Mouse (Mus musculus): Measurements from ENCODE around the gene Inpp5d.
A peak's percentile ranks its signal among the peaks of the same experiment; 100 is the strongest.

Gene Inpp5d

GRCm38 (mm10) chr1:87623977-87624666 is 4.0 kb downstream of the Inpp5d start:
- DNase-seq (ENCODE audit: low spot score in 2 of 2): no peak

- DNase-seq (ENCODE audit: low spot score in 2 of 2): no peak
Observed at GRCm38 (mm10) chr1:87624826-87625225, 4.7 kb downstream of the Inpp5d start.

DNA sequence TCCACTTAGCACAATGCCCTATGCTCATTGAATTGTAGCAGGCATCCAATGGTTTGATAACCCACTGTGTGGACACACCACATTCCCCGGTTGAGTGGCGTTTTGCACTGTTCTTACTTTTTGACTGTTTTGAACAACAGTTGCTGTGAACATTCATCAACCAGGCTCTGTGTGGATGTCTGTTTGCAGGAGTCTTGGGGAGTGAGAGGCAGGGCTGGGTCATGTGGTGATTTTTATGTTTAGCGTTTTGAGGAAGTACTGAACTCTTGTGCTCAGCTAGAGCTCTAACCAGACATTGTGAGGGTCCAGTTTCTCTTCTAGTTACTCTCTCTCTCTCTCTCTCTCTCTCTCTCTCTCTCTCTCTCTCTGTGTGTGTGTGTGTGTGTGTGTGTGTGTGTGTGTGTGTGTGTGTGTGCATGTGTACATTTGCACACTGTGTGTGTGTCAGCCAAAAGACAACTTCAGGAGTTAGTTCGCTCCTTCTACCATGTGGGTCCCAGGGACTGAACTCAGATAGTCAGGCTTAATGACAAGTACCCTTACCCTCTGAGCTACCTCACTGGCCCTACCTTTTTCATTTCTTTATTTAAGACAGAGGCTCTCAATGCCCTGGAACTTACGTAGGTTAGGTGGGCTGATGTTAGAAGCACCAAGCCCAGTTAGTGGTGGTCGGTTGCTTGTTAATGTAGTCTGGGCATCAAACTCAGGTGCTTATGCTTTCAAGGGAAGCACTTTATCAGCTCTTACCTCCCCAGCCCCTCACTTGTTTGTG is 5.3 kb downstream of the Inpp5d start:
- DNase-seq (ENCODE audit: low spot score in 2 of 2): no peak

DNA sequence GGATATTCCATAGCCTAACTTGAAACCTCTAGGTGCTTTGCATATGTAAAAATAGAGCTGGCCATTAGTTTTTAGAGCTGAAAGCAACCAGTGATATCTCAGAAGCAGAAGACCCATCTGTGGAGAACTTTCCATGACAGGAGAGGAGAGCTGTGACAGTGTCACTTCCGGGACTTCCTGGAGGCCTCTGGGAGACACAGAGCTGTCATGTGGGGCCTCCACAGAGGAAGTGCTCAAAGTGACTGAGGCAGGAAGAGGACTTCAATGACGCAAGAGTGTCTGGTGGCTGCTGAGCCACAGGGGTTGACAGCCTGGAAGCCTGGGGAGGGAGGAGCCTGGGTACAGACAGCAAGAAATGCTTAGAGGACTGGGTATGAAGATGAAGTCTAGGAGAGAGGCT is 6.2 kb downstream of the Inpp5d start:
- peak; percentile 71 to 78 for DNase-seq (ENCODE audit: low spot score in 2 of 2)

- no peak for DNase-seq (ENCODE audit: low spot score in 2 of 2)
Observed at GRCm38 (mm10) chr1:87628085-87628484, 8.0 kb downstream of the Inpp5d start.

DNA sequence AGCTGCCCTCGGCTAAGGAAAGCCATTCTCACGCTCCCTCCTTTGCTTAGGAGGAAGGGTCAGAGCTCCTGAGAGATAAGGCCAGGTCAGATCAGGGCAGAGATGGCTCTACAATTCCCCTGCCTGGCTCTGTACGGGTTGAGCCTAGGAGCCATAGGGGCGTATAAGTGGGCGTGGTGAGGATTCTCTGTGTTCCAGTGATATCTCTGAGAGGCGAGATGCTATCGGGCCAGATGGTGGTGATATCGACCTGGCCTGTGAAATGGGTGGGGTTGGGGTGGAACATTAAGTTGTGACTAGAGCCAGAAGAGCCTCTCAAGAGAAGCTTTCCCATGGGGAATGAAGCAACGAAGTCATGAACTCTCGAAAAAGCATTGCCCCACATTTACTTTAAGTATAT is 11.5 kb downstream of the Inpp5d start:
- no peak for DNase-seq (ENCODE audit: low spot score in 2 of 2)

GRCm38 (mm10) chr1:87632163-87632562 is 12.1 kb downstream of the Inpp5d start:
- no peak for DNase-seq (ENCODE audit: low spot score in 2 of 2)

DNA sequence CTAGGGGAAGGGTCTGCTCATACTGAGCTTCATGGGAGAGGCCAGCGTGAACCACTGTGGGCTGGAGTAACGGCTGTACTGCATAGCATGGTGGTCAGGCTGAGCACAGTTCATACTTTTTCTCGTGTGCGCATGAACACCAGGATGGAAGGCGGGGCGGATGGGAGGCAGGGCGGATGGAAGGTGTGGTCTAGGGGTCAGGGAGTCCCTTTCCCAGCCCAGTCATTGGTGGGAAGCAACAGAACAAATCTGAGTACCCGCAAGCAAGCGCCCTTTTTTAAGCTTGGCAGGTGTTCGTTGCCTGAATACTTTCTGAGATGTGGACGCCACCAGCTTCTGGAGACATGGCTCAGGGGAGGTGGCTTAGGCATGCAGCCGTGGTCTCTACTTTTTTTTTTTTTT is 16.6 kb downstream of the Inpp5d start:
- no peak for DNase-seq (ENCODE audit: low spot score in 2 of 2)

DNA sequence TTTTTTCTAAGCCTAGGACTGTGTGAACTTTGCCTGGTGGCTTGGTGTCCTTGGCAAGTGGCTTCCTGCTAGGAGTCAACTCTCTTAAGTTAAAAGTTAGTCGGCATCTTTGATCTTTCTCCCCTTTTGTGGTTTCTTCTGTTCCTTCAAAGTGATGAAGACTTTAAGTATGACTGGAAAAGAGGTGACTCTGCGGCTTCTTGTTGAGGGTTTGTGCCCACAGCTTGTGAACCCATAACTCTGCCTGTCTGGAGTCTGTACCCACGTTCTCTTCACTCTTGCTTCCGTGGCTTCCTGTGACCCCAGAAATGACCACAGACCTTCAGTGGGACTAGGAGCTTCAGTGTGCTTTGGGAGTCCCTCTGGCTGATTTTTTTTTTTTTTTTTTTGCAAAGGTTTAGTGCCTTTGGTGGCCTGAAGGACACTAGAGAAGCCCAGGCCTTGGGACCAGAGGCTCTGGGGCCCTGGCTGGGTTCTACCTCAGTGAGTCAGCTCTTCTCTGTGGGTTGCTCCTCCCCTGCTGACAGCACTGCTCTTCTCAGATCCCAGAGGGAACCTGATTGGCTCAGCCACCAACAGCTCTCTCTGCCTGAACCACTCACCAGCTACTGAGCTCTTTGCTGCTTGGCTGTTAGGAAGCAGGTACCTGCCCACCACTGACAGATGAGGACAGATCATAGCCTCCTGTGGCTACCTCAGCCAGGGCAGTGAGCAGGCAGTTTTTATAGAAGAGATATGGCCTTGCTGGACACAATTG is 17.2 kb downstream of the Inpp5d start:
- DNase-seq (ENCODE audit: low spot score in 2 of 2): peak; percentile 45 to 63

DNA sequence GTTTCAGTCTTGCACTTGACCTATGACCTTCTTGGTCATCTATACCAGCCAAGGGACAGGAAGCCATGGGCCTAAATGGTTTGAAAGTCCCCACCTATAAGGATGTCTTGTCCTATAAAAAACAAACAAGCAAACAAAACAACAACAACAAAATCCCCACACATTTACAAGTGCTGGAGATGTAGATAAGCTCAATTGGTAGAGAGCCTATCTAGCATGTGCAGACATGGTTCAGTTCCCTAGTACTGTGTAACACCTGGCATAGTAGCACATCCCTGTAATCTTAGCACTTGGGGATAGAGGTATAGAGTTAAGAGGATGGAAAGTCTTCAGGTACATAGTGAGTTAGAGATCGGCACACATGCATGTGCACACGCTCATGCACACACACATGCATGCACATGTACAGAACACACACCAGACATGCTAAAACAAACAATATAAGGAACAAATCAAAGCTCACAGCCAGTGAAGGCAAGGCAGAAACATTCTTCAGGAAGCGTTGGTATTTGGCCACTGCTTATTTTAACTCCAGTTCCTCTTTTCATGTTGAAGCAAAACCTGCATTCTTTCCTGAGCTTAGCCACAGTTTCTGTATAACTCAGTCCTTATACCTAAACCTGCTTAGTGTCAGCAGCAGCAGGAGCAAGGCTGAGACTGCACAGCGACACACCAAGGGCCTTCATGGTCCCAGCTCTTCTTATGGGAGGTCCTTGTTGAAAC is 17.9 kb downstream of the Inpp5d start:
- DNase-seq (ENCODE audit: low spot score in 2 of 2): no peak

DNA sequence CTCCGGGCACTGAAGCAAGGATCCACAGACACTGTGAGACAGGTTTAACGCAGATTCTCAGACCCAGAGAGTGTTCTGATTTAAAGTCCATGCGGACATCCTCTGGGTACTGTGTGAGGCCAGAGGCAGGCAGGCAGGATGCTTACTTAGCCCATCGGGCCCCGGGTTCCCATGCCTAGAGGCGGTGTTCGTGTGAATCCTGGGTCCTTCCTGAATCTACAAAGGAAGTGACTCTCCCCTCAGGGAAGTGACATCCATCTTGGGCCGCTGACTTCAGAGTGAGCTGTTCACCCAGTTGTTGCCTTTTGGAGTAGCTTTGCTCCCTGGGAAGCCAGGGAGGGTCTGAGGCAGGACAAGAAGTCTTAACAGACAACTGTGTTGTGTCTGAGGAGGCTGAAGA is 19.6 kb downstream of the Inpp5d start:
- DNase-seq (ENCODE audit: low spot score in 2 of 2): no peak

DNA sequence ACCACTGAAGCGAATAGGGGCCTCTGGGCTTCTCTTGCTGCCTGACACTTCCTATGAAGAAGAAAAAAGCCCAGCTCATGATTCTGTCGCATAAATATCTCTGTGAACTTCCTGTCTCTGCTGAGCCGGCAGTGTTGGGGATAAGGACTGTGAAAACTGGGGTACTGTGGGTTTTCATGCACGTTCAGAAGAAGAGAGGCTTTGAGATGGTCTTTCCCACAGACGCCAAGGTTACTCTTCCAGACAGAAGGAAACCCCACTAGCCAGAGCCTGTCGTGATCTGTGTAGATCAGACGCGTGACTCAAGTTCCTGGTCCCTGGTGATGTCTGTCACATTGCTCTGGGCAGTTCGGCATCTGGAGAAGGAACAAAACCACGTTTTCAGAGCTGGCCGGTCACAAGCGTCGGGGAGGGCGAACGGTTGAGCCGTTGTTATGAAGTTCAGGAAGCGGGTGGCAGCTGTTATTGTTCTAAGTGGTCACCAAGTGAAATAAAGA is 20.1 kb downstream of the Inpp5d start:
- DNase-seq (ENCODE audit: low spot score in 2 of 2): no peak

GRCm38 (mm10) chr1:87643016-87643415 is 22.9 kb downstream of the Inpp5d start:
- no peak for DNase-seq (ENCODE audit: low spot score in 2 of 2)

DNA sequence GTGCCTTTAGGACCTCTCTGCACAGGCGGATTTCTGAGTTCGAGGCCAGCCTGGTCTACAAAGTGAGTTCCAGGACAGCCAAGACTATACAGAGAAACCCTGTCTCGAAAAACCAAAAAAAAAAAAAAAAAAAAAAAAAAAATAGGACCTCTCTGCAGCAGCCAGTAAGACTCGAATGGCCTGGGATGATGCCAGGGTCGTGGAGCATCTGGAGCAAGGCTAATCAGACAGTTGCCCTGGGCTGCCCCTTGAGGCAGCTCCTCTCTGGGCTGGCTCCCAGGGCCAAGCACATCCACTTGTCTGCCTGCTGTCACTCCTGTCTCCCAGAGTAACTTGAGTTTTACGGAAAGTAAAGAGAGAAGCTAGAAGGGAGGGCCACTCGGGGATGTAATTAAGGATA is 24.9 kb downstream of the Inpp5d start:
- no peak for DNase-seq (ENCODE audit: low spot score in 2 of 2)

- no peak for DNase-seq (ENCODE audit: low spot score in 2 of 2)
Observed at GRCm38 (mm10) chr1:87645748-87646147, 25.6 kb downstream of the Inpp5d start.

- no peak for DNase-seq (ENCODE audit: low spot score in 2 of 2)
Observed at GRCm38 (mm10) chr1:87647820-87648219, 27.7 kb downstream of the Inpp5d start.

GRCm38 (mm10) chr1:87648657-87649056 is 28.5 kb downstream of the Inpp5d start:
- DNase-seq (ENCODE audit: low spot score in 2 of 2): no peak

GRCm38 (mm10) chr1:87649219-87649805 is 29.2 kb downstream of the Inpp5d start:
- DNase-seq (ENCODE audit: low spot score in 2 of 2): no peak

- no peak for DNase-seq (ENCODE audit: low spot score in 2 of 2)
Observed at GRCm38 (mm10) chr1:87649958-87650474, 29.9 kb downstream of the Inpp5d start.

DNA sequence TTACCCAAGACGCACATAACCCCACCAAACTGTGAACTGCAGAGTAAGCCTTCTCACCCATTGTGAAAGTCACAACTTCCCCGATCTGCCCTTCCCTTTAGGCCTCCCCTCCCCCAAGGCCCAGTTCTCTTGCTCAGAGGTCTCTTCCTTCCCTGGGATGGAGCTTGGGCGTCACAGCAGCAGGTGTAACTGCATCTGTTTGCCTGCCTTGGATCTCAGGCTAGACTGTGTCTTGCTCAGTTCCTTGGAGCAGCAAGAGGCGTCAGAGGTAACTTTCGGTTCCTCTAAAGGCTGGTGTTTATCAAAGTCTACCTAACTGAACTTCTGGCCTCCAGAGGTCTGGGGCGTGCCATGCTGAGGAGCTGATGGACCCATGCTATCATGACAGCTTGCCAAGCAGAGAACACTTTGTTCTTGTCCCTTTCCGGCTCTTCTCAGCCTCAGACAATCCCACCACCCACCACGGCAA is 30.5 kb downstream of the Inpp5d start:
- peak in 1 of 2 experiments; percentile 31 for DNase-seq (ENCODE audit: low spot score in 2 of 2)

DNA sequence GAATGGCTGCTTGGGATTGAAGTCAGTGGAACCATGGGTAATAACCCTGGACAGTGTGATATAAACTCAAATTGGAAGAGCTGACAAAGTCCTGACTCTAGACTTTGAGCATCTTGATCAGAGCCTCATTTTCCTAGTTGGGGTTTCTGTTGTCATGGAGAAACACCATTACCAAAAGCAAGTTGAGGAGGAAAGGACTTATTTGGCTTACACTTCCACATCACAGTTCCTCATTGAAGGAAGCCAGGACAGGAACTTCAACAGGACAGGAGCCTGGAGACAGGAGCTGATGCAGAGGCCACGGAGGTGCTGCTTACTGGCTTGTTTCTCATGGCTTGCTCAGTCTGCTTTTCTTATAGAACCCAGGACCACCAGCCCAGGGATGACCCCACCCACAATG is 31.3 kb downstream of the Inpp5d start:
- DNase-seq (ENCODE audit: low spot score in 2 of 2): no peak

Measured in thymus, postnatal 10 days (tissue).